Mouse (Mus musculus): Measurements from ENCODE around the gene Cd300lg. TPM values are rescaled to one million over a fixed set of nuclear protein-coding genes. Genes with fewer than 3 reads are reported as not detected.
A peak's percentile ranks its signal among the peaks of the same experiment; 100 is the strongest.

Gene Cd300lg
- total and polyA plus RNA-seq, 3 experiments, result 51.6 to 102 (median 70.1) TPM

DNA sequence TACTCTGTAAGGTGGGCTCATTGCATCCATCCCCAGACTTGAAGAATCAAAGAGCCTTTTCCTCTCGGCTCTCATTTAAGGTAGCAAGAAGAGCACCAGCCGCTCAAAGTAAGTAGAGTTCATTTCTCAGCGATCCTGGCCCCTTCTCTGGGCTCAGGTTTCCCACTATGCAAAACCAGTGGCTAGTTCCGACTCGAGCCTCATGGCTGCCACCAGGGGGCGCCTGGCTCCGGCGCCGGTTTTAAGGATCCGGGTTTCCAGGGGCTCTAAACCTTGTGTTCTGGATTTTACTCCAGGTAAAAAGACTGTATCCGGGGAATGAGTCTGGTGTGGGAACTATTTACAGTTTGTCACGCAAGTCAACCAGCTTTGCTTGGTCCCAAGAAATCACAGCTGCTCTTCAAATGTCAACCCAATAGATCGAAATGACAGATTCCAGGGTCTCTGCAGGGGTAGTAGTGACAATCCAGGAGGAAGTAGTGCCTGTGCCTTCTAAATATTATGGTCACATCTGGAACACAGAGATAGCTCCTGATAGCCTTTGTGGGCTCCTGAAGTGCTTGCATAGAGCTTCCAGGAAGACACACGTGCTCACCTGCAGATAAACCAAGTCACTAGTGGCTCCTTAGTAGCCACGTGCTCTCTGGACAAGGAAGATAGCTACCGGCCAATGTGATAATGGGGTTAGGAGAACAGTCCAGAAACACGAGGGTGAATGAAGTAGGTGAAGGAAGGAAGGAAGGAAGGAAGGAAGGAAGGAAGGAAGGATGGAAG, 61.4 kb downstream of the Cd300lg start:
- H3K4me1 ChIP-seq (ENCODE audit: control insufficient read depth, insufficient read depth, low read length), result no peaks in the 10 kb centered on the region
- peaks cover 3% of the 10 kb centered on the region for H3K27me3 ChIP-seq (ENCODE audit: control insufficient read depth, insufficient read depth, low read length)
- no peak overlapping the region for H3K27ac ChIP-seq
- WGBS, result 14% methylated on average over 17 of the region's 17 CpGs
- intact Hi-C loops (cut with DNase I), result loop anchor here (1.0 kb wide), 2 partner anchors 38 to 165 kb away; no protein-coding TSS in a partner anchor
- no peaks in the 10 kb centered on the region for H3K79me2 ChIP-seq (replicated peaks; ENCODE audit: control insufficient read depth, insufficient read depth, low read length)
- peak; percentile 57 to 78 for DNase-seq
- no peak overlapping the region for H3K9ac ChIP-seq (ENCODE audit: low read depth, low read length)
- H3K4me3 ChIP-seq, result no peak overlapping the region
- H3K36me3 ChIP-seq (ENCODE audit: control insufficient read depth, insufficient read depth, low read length), result no peaks in the 10 kb centered on the region
- TF ChIP-seq CTCF (IDR thresholded peaks at IDR 0.05), result peak; percentile 99
- TF ChIP-seq EP300 (IDR thresholded peaks at IDR 0.05; ENCODE audit: insufficient read depth, low read depth, low read length), result no peak

Other genes with a start within 250 kb of the Cd300lg start
- 1 to 10 TPM; 5.6 to 7.3 TPM for gene Meox1, start 147.1 kb upstream of the Cd300lg start, total RNA-seq (2021)
- 7.2 and 15.1 TPM in 2 replicates for gene Meox1, start 147.1 kb upstream of the Cd300lg start, polyA plus RNA-seq (2012; rRNA removed)
- gene Sost, start 74.5 kb upstream of the Cd300lg start, total RNA-seq (2021), result 1 to 10 TPM; 2.1 to 3.2 TPM
- 5.8 and 7.0 TPM in 2 replicates for gene Sost, start 74.5 kb upstream of the Cd300lg start, polyA plus RNA-seq (2012; rRNA removed)
- gene Cfap97d1, start 57.2 kb upstream of the Cd300lg start, total RNA-seq (2021), result not detected
- not detected in 2 replicates for gene Cfap97d1, start 57.2 kb upstream of the Cd300lg start, polyA plus RNA-seq (2012; rRNA removed)
- 100 to 1,000 TPM; 103 to 131 TPM for gene Dusp3, start 54.5 kb upstream of the Cd300lg start, total RNA-seq (2021)
- gene Dusp3, start 54.5 kb upstream of the Cd300lg start, polyA plus RNA-seq (2012; rRNA removed), result 97.7 and 101 TPM in 2 replicates
- gene Mpp3, start 13.0 kb upstream of the Cd300lg start, total RNA-seq (2021), result 1 to 10 TPM; 1.4 to 1.5 TPM
- 4.5 and 5.3 TPM in 2 replicates for gene Mpp3, start 13.0 kb upstream of the Cd300lg start, polyA plus RNA-seq (2012; rRNA removed)
- 1 to 10 TPM; 2.3 to 2.6 TPM for gene Mpp2, start 47.0 kb downstream of the Cd300lg start, total RNA-seq (2021)
- 5.3 and 5.6 TPM in 2 replicates for gene Mpp2, start 47.0 kb downstream of the Cd300lg start, polyA plus RNA-seq (2012; rRNA removed)
- gene Ppy, start 59.8 kb downstream of the Cd300lg start, total RNA-seq (2021), result not detected
- gene Ppy, start 59.8 kb downstream of the Cd300lg start, polyA plus RNA-seq (2012; rRNA removed), result not detected in 2 replicates
- not detected for gene Pyy, start 66.3 kb downstream of the Cd300lg start, total RNA-seq (2021)
- not detected in 2 replicates for gene Pyy, start 66.3 kb downstream of the Cd300lg start, polyA plus RNA-seq (2012; rRNA removed)
- not detected for gene Nags, start 104.0 kb downstream of the Cd300lg start, total RNA-seq (2021)
- gene Nags, start 104.0 kb downstream of the Cd300lg start, polyA plus RNA-seq (2012; rRNA removed), result 0.06 and 0.12 TPM in 2 replicates
- gene Tmem101, start 114.9 kb downstream of the Cd300lg start, total RNA-seq (2021), result 10 to 100 TPM; 12.2 to 13.6 TPM
- gene Tmem101, start 114.9 kb downstream of the Cd300lg start, polyA plus RNA-seq (2012; rRNA removed), result 19.5 and 20.7 TPM in 2 replicates
- gene Lsm12, start 143.8 kb downstream of the Cd300lg start, total RNA-seq (2021), result 10 to 100 TPM; 49.4 to 50.2 TPM
- gene Lsm12, start 143.8 kb downstream of the Cd300lg start, polyA plus RNA-seq (2012; rRNA removed), result 32.5 and 42.4 TPM in 2 replicates
- 10 to 100 TPM; 44.8 to 50.6 TPM for gene G6pc3, start 148.1 kb downstream of the Cd300lg start, total RNA-seq (2021)
- 89.9 and 95.3 TPM in 2 replicates for gene G6pc3, start 148.1 kb downstream of the Cd300lg start, polyA plus RNA-seq (2012; rRNA removed)
- 100 to 1,000 TPM; 113 to 137 TPM for gene Hdac5, start 188.7 kb downstream of the Cd300lg start, total RNA-seq (2021)
- gene Hdac5, start 188.7 kb downstream of the Cd300lg start, polyA plus RNA-seq (2012; rRNA removed), result 92.6 and 98.5 TPM in 2 replicates
- under 1 TPM; 0.26 to 0.32 TPM for gene BC030867, start 207.4 kb downstream of the Cd300lg start, total RNA-seq (2021)
- gene BC030867, start 207.4 kb downstream of the Cd300lg start, polyA plus RNA-seq (2012; rRNA removed), result 0.45 and 0.56 TPM in 2 replicates
- 1 to 10 TPM in 1 of 2 experiments, under 1 TPM in 1; 0.89 to 1.1 TPM for gene Asb16, start 227.2 kb downstream of the Cd300lg start, total RNA-seq (2021)
- gene Asb16, start 227.2 kb downstream of the Cd300lg start, polyA plus RNA-seq (2012; rRNA removed), result 0.70 and 0.74 TPM in 2 replicates
- 10 to 100 TPM; 22.9 to 26.2 TPM for gene Tmub2, start 243.4 kb downstream of the Cd300lg start, total RNA-seq (2021)
- 32.8 and 43.2 TPM in 2 replicates for gene Tmub2, start 243.4 kb downstream of the Cd300lg start, polyA plus RNA-seq (2012; rRNA removed)

All from heart, adult 2 months (tissue).